Mouse (Mus musculus) cerebellum, adult 11-12 months (tissue): Measurements from ENCODE around the gene Gtf2e1.

Source experiments
- DNase-seq: peaks from one replicate; pipeline ENCODE4 v3.0.0; 2022

Gtf2e1 gene

DNA sequence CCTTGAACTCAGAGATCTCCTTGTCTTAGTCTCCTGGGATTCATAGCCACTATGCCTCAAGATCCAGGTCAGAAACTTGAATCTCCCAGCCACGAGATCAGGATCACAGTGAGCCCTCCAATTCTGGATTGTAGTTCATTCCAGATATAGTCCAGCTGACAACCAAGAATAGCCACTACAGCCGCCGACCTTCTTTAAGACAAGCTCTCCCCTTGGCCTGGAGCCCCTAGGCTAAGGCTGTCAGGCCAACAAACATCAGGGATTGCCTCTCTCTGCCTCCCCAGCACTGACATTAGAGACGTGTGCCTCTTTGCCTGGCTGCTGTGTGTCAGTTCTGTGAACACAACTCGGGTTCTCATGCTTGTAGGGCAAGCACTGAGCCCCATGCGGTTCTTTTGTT lies 1.2 kb upstream of the Gtf2e1 start:
- peak; percentile 40 for DNase-seq

DNA sequence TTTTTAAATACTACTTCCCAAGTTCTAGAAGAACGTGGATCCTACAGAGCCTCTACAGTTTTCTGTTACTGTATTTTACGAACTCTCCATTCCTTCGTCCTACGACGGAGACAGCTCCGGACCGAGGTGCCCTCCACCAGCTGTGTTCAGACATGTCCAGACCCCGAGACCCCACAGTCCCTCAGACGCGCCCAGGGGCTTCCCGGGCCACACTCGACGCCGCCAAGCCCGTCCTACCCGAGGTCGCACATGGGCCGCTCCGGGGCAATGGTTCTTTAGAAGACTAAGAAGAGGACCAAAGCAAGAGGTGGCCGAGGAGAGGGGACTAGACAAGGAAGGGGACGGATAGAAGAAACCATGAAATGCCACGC lies 364 bp downstream of the Gtf2e1 start:
- DNase-seq = no peak

DNA sequence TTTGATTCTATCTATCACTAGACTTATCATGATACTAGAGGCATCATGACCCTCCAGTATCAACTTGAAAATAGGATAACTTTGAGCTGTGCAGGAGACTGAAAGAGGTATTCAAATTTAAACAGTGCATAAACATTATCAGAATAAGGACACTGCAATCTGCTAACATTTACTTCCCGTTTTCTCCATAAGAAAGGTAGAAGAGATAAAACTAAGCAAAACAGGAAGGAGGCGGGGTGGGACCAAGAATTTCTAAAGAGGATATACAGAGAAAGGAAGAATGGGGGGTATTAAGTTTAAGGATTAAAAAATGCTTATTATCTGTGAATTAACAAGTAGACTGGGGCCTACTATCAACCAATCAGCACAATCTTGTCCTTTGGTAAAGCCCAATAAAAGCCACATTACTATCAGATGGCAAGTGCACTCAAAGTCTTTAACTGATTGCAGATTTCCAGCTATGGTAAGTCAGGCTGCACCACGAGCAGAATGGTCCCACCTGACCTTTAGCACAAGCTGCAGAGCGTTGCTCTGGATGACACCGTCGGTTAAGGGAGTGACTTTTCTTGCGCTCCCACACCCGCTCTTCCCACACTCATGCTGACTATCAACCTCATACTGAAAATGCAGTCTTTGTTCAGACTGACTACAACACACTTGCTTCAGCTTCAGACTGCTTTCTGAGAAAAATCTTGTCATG lies 6.1 kb downstream of the Gtf2e1 start:
- DNase-seq = no peak

DNA sequence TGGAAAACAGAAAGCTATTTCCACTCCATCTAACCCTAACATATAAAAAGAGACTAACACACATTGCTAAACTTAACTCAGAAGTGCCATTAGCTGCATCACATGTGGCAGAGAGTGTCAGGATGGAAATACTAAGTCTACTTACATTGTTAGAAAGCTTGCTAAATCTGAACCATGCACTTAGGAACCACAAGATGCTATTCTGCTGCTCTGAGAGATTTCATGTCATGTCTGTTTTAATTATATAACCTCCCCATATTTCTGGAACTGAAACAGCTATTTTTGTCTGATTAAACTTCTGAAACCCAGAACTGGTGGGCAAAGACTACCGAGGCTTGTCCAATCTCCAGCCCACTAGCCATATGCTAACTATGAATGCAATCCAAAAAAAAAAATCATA lies 7.5 kb downstream of the Gtf2e1 start:
- no peak for DNase-seq

DNA sequence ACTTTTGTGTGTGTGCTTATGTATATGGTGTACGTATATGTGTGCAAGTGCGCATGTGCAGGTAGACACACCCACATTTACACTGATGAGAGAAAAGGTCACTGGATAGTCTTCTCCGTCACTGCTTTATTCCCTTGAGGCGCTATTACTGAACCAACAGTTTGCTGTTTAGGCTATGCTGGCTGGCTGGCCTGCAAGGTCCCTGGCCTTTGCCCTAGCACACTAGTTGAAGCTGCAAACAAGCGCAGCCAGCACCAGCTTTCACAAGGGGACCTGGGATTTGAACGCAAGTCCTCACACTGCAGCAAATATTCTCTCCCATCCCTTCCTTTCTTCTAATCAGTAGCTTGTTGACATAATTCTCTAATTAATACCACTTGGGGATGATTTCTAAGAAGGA lies 9.4 kb downstream of the Gtf2e1 start:
- no peak for DNase-seq

DNA sequence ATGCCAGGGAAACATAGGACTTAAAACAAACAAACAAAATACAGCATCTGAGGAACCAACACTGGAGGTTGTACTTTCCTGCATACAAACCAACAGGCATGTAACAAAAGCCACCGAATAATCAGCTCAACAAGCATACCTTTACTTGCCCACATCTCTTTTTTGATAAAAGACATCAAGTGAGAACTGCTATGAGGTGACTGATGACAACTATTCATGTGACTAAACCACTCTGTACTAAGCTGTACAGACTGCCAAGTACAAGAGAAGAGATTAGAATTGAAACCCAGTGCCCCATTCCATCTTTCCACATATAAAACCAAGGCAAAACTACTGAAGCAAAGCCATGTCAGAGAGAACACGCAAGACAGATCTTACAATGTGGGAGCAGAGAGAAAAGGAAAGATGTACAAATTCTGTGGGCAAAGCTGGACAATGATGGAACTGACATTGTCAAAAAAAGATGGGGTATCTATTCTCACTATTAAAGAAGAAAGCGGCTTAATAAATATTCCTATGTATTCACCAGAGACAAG lies 12.8 kb downstream of the Gtf2e1 start:
- DNase-seq = no peak

DNA sequence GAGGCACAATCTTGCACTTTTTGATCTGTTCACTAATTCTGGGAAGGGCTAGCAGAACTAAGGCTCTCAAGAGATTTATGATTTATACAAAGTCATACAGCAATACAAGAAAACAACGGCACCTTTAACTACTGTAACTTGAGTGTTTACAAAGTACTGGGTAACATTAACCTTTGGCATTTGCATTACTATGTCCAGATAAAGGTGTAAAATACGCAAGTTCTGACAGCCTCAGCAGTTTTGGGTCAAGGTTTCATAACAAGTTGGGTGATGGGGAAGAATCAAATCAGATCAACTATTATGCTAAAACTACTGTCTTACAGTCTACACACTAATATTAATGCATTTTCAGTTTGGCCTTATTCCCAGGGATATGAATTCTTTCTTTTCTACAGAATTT lies 14.5 kb downstream of the Gtf2e1 start:
- no peak for DNase-seq

DNA sequence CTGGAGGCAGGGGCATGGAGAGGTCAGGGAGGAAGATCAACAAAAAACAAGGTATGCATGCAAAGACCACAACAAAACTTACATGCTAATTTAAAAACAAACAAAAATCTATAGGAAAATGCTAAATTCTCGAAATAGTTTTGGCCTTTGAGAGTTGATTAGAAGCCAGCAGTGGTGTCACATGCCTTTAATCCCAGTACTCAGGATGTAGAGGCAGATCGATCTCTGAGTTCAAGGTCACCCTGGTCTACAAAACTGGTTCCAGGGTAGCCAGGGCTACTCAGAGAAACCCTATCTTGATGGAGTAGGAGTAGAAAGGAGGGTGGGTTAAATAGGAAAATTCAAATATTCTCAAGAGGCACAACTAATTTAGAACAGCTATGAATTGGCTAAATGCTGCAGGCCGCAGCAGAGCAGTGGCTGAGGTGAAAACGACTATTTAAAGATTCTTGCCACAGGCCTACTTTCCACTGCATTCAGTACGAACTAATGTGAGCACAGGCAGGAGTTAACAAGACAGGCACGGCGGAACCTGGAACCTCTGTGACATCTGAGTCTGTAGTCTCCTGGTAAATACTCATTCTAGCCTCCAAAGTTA lies 17.4 kb downstream of the Gtf2e1 start:
- no peak for DNase-seq

DNA sequence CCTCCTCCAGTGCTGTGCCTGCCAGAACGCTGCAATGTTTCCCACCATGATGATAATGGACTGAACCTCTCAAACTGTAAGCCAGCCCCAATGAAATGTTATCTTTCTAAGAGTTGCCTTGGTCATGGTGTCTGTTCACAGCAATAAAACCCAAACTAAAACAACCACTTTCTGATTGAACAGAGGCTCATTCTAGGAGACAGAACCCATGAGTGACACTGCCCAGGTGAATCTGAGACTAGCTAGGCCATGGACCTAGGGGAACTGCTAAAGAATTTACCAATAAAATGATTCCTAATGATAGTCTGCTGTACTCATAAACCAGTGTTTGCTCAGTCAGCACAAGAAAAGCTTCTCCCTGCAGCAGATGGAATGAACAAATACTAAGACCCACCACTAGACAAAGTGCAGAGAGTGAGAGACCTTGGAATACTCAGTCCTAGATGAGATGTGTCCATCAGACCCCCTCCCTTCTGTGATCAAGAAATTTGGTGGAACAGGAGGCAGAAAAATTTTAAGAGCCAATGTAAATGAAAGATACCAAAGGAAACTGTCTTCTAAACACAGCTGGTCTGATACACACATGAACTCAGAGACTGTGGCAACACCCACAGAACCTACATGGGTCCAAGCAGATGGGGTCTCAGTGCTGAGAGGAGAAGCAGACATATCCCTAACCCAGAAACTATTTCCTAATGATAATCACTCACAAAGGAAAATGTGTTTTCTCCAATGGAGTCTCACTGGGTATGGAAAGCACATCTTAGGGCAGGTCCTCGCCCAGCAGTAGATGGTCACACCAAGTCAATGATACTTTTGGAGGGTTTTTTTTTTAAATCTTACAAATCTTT lies 19.2 kb downstream of the Gtf2e1 start:
- no peak for DNase-seq

DNA sequence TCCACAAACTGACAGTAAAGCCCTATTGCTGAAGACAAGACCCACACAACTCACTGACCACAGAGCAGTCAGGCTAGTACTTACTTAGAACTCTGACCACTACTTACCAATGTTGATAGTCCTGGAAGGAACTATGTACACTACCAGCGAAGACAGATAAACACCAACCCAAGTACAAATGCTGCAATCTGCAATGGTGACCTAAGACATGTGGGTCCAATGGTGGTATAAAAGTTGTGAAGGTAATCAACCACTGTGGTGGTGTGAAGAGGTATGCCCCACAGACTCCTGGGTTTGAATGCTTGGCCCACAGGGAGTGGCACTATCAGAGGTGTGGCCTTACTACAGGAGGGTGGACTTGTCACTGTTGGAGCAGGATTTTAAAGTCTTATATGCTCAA lies 19.9 kb downstream of the Gtf2e1 start:
- DNase-seq = no peak

DNA sequence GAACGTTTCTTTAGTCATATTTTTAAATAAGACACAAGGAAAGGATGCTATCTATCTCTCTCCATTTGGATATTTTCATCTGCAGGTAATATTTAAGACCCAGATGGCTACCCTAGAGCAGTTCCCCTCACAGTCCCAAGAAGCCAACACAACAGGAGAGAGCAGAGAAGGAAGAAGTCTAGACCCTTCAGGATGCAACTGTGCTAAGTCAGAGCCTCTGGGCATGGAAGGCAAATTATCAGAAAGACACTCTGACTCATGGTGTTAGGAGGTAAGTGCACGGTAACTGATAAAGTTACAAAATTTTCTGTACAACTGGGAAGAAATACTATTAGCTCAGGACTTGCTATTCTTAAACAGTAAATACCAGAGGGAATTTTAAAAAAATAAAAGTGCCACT lies 20.9 kb downstream of the Gtf2e1 start:
- DNase-seq = no peak

DNA sequence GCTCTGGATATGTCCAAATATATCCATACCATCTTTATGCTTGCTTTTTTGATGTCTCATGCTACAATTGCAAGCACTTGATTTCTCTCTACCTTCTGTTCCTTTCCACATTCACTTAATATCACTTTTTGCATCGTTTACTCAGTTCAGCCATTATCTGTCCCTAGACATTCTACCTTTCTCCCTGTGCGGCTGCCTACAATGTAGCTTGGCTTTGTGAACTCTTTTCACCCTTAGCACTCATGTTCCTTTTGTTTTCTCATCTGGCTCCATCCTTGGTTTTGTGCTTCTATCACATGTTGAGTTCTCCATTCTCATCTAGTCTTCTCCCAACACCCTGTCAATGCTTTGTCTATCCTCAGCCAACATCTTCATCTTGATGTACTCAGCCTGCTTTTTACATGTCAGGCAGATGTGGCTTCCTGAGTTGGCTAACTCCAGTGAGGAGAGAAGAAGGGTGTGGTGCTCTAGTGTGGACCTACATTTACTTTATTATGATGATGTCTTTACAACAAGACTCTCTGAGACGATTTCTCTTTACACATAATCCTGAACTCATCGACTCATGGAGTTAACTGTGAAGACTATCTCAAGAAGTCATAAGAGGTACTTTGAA lies 21.9 kb downstream of the Gtf2e1 start:
- DNase-seq = no peak

DNA sequence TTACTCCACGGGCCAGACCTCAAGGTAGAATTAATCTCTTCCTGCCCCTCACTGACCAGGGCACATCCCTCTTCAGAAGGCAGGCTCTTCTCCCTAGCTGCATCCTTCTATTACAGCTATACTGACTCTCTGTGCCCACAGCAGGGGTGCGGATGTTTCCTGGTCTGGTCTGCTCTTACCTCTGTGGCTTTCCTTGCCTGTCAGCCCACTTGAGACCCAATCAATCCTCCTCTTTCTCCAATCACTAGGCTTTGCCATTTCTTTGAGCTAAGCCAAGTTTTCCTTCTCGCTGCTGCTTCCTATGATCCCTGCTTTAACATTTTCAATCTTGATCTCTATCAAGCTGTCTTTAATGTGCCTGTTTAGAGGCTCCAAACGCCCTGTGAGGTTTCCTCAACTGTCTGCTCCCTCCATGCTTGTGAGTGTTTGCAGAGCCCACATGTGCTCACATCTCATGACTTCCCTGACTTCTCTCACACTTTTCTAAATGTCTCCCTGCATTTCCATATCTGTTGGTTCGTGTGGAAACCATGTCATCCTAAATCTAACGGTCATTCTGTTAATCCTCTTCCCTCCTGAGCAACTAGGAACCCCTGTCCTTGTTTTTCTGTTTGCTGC lies 23.1 kb downstream of the Gtf2e1 start:
- no peak for DNase-seq

DNA sequence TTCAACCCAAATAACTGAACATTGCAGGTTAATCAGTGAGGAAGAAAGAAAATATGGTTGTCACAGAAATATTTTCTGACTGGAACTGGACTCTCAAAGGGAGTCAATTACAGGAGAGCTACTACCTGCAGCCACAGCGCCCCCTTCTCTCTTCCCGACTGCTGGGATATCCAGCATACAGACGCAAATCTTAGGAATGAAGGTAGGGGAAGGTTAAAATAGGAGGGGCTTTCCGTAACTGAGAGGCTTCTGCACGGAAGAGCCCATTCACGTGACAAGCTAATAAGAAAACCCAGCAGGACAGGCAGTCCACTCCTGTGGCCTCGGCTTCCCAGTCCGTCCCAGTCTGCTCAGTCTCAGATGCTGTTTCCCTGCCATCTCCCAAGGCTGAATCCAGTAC lies 24.9 kb downstream of the Gtf2e1 start:
- no peak for DNase-seq

DNA sequence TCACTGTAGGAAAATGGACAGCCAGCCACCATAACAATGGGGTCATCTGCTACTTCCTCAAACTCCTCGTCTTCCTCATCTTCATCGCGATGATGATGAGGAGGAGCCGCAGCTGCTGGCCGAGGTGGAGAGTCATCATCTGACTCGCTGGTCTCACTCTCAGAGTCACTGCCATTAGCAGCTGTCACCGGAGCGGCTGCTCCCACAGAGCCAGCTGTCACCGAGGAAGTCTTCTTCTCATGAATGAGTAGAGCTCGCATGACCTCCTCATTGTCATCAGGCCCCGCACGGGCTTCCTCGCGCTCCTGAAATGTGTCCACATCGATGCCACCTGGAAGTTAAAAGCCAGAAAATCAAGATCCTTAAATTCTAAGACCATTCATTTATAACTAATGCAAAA lies 28.1 kb downstream of the Gtf2e1 start:
- no peak for DNase-seq

DNA sequence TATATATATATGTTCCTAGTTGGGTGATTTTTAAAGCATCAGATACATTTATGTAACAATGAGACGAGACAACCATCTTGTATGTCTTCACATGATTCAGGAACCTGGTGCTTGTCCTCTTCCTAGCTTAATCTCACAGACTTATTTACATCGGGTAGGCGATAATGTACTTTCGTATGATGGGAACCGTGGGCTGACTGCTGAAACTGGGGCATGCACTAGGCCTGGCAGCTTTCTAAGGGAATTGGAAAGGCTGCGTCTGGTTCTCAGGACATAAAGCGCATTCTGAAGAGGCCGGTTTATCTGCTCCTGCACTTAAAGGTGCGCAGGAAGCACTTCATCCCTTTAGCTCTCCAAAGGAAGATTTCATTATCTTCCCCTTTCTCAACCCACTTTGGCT lies 32.8 kb downstream of the Gtf2e1 start:
- no peak for DNase-seq

DNA sequence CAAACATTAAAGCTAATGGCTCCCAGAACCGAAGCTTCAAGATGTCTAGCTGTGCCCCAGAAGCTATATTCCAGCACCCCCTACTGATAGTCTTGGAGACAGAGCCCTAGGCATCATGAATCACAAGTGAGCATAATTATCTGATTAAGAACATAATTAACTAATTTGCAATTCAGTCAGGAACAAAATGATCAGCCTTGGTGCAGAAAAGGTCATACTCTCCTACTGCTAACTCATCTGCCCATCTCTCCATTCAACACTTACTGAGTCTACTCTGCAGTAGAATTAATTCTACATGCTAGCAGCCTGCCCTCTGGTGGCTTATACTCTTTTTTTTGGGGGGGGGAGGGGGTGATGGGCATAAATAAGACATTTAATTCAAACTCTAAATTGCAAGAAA lies 35.1 kb downstream of the Gtf2e1 start:
- DNase-seq = no peak

DNA sequence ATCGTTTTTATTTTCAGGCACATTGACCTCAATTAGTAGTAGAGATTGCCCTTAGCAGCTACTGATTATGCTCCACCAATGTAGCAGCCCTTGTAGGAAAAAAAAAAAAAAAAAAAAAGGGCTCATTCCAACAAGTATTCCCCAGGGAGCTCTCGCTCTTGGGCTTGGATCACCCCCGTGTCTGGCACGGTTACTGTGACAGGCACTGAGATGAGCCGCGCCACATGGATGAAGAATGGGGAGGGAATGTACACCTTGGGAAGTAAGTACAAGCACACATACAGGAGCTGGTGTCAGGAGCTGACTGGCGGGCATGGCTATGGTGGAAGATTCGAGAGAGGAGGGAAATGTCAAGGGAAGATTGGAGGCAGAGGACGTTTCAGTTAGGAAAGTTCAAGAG lies 41.0 kb downstream of the Gtf2e1 start:
- DNase-seq = no peak

DNA sequence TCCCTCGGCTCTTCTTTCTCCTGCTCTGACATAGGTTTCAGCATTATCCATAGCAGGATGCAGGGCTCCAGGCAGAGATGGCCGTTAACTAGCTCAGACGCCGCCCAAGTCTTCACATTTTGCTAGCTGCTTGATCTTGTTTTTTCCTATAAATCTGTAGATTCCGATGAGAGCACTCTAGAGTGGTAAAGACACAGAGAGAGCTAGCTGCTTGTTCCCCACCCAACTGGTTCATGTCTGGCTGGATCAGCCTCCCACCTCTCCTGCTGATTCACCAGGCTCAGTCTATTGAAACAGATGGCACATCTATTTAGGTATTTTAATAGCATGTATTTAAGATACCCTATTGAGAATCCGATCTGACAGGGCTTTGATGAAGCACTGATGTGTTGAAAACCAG lies 44.6 kb downstream of the Gtf2e1 start:
- DNase-seq = peak; percentile 36

DNA sequence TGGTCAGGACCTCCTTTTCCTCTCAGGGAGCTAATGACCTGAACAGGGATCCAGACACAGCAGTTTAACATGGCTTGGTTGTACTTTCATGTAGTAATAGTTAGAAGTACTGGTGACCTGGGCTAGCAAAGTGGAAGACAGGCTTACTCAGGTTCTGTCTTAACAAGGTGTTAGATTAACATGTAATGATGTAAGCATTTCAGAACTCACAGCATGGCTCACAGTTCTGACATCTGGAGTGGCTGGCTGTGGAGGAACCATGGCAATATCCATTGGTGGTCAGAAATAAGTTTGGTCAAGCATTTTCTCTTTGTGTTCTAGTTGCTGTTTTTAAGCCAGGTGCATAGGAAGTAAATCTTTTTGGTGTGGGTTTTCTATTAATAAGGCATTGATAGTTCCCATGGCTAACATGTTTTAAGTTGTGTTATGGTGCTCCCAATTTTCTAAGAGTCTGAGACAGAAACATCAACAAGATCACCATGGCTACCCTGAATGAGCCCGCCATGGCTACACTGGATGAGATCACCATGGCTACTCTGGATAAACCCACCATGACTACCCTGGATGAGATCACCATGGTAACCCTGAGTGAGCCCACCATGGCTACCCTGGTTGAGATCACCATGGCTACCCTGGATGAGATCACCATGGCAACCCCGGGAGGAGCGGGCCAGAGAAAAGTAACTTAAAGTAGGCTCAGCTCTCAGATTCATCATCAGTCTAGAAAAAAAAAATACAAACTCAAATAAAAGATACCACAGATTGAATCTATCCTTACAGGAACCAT lies 52.6 kb downstream of the Gtf2e1 start:
- no peak for DNase-seq

DNA sequence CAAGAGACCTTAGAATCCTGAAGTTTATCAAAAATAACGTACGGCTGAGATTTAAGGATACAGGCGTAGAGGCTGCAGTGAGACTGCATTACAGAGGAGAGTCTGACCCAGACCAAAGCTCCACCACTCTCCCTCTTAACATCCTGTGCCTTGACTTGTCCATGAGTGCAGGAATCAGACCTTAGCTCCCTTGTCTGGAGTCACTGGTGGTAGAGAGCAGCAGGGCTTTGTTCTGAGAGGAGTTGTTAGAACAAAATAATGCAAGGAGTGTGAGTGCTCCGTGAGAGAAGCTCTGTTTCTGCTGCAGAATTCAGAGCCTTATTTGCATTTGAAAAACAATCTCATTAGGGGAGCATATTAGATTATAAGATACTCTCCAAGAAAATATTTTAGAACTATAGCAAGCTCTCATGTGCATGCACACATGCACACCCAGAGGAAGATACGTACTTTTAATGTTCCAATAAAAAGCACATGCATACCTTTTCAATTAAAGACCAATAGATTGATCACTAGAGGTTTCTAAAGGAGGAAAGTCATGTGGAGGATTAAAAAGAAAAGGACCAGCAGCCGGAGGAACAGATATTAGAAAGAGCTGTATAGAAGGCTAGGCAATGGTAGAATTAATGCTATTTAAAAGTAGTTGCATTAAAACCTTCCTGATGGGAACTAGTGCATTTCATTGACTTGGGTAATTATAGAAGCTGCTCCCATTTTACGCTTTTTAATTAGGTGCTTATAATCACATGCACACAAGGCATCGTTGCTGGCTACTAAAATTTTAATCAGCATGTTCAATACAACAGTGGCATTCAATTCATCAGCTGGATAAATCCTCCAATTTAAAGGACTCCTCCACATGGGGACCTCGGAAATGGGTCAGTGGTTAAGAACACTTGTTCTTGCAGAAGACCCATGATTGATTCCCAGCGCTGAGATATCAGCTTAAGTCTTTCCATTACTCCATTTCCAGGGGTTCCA lies 61.0 kb downstream of the Gtf2e1 start:
- no peak for DNase-seq
